Mouse (Mus musculus) gastrocnemius, adult 2 months (tissue): ENCODE data around the gene Adamtsl2. TPM values are rescaled to one million over a fixed set of nuclear protein-coding genes. Genes with fewer than 3 reads are reported as not detected.

Experiments used
- DNase-seq: peaks from one replicate; pipeline ENCODE4 v3.0.0; 2022
- H3K27ac ChIP-seq: fragments of 200-600 bp; 2 replicates; pipeline ENCODE4 v1.8.1; 2022; ENCODE audit warnings: mild to moderate bottlenecking
- H3K4me3 ChIP-seq: fragments of 200-600 bp; 2 replicates; pipeline ENCODE4 v1.8.1; 2022; ENCODE audit warnings: mild to moderate bottlenecking, moderate library complexity
- CTCF ChIP-seq: fragments of 200-600 bp; IDR thresholded peaks from 2 replicates; pipeline ENCODE4 v1.8.1; 2022; ENCODE audit warnings: antibody characterized with exemption, mild to moderate bottlenecking, moderate library complexity
- intact Hi-C: fragments of 180-260 bp; cut with DNase I; formaldehyde crosslinking; loops from one replicate; pipeline ENCODE4 v1.15.1; 2025
- total RNA-seq, 2 experiments: library from RNA; stranded (reverse); gene quantifications; 2 replicates each; pipeline ENCODE4 v1.2.3; 2021

Gene Adamtsl2
- total RNA-seq, 2 experiments from 2014 or later = 2.9 to 9.8 TPM

GRCm38 (mm10) chr2:27126496-27126895 lies 47.3 kb downstream of the Adamtsl2 start:
- no peak for TF ChIP-seq CTCF
- Histone ChIP-seq H3K4me3 (no peak overlapping the region), H3K27ac (no peak overlapping the region)
- DNase-seq = no peak
- intact Hi-C loops = loop anchor here (1.0 to 5.0 kb wide), 2 partner anchors 51 to 109 kb away; no protein-coding TSS in a partner anchor

- TF ChIP-seq CTCF = no peak
- no peak for DNase-seq
- intact Hi-C loops = loop anchor here (5.0 kb wide), 1 partner anchor 48 kb away; no protein-coding TSS in a partner anchor
Measured at GRCm38 (mm10) chr2:27128990-27129389, 49.8 kb downstream of the Adamtsl2 start.

GRCm38 (mm10) chr2:27135935-27136334 lies 56.8 kb downstream of the Adamtsl2 start:
- intact Hi-C loops = no loop called here
- no peak for DNase-seq
- Histone ChIP-seq H3K27ac (no peak overlapping the region), H3K4me3 (no peak overlapping the region)
- no peak for TF ChIP-seq CTCF

More at GRCm38 (mm10) chr2:27128990-27129389, 49.8 kb downstream of the Adamtsl2 start:
- H3K27ac ChIP-seq = no peak overlapping the region
- H3K4me3 ChIP-seq = no peak overlapping the region

- intact Hi-C loops = no loop called here
- no peak for TF ChIP-seq CTCF
- DNase-seq = no peak
Measured at GRCm38 (mm10) chr2:27136336-27136735, 57.2 kb downstream of the Adamtsl2 start.

GRCm38 (mm10) chr2:27136789-27137188 lies 57.6 kb downstream of the Adamtsl2 start:
- TF ChIP-seq CTCF = no peak
- Histone ChIP-seq H3K27ac (no peak overlapping the region), H3K4me3 (no peak overlapping the region)
- no peak for DNase-seq
- intact Hi-C loops = no loop called here

More at GRCm38 (mm10) chr2:27136336-27136735, 57.2 kb downstream of the Adamtsl2 start:
- Histone ChIP-seq H3K27ac (no peak overlapping the region), H3K4me3 (no peak overlapping the region)

- H3K4me3 ChIP-seq = no peak overlapping the region
- H3K27ac ChIP-seq = no peak overlapping the region
- intact Hi-C loops = no loop called here
- no peak for TF ChIP-seq CTCF
- no peak for DNase-seq
Measured at GRCm38 (mm10) chr2:27138356-27138755, 59.2 kb downstream of the Adamtsl2 start.

GRCm38 (mm10) chr2:27141950-27142693 lies 62.9 kb downstream of the Adamtsl2 start, which contains the start of gene Fam163b:
Fam163b (minus strand) TSS chr2:27142491.
- peak within 1 kb of the TSS; percentile 60 for H3K4me3 ChIP-seq
- peak; percentile 44 for DNase-seq
- TF ChIP-seq CTCF = no peak
- intact Hi-C loops = no loop called here
- H3K27ac ChIP-seq = no peak within 1 kb of the TSS

GRCm38 (mm10) chr2:27144957-27145356 lies 65.8 kb downstream of the Adamtsl2 start:
- DNase-seq = no peak
- Histone ChIP-seq H3K4me3 (no peak overlapping the region), H3K27ac (no peak overlapping the region)
- TF ChIP-seq CTCF = no peak
- intact Hi-C loops = no loop called here

GRCm38 (mm10) chr2:27146840-27147239 lies 67.7 kb downstream of the Adamtsl2 start:
- DNase-seq = no peak
- H3K4me3 ChIP-seq = no peak overlapping the region
- no peak overlapping the region for H3K27ac ChIP-seq
- intact Hi-C loops = no loop called here
- TF ChIP-seq CTCF = no peak

GRCm38 (mm10) chr2:27149457-27149856 lies 70.3 kb downstream of the Adamtsl2 start:
- intact Hi-C loops = no loop called here
- TF ChIP-seq CTCF = no peak
- Histone ChIP-seq H3K4me3 (no peak overlapping the region), H3K27ac (no peak overlapping the region)
- DNase-seq = no peak

GRCm38 (mm10) chr2:27154466-27155185 lies 75.4 kb downstream of the Adamtsl2 start:
- no peak overlapping the region for H3K4me3 ChIP-seq
- intact Hi-C loops = no loop called here
- TF ChIP-seq CTCF = no peak

GRCm38 (mm10) chr2:27156596-27156995 lies 77.4 kb downstream of the Adamtsl2 start:
- intact Hi-C loops = no loop called here
- no peak for TF ChIP-seq CTCF
- H3K4me3 ChIP-seq = no peak overlapping the region
- DNase-seq = no peak
- no peak overlapping the region for H3K27ac ChIP-seq

More at GRCm38 (mm10) chr2:27154466-27155185, 75.4 kb downstream of the Adamtsl2 start:
- DNase-seq = no peak
- no peak overlapping the region for H3K27ac ChIP-seq

Other genes with a start within 250 kb of the Adamtsl2 start
- gene Abo, start 214.4 kb upstream of the Adamtsl2 start, total RNA-seq = not detected
- gene Surf6, start 176.5 kb upstream of the Adamtsl2 start, total RNA-seq = 10 to 100 TPM; 13.0 to 13.1 TPM
- gene Med22, start 168.7 kb upstream of the Adamtsl2 start, total RNA-seq = 10 to 100 TPM; 15.4 to 19.0 TPM
- gene Rpl7a, start 168.6 kb upstream of the Adamtsl2 start, total RNA-seq = 100 to 1,000 TPM; 261 to 309 TPM
- gene Surf2, start 163.0 kb upstream of the Adamtsl2 start, total RNA-seq = 10 to 100 TPM; 12.4 to 16.1 TPM
- 10 to 100 TPM; 41.1 to 41.6 TPM for gene Surf1, start 162.8 kb upstream of the Adamtsl2 start, total RNA-seq
- gene Surf4, start 145.5 kb upstream of the Adamtsl2 start, total RNA-seq = 10 to 100 TPM; 69.0 to 75.6 TPM
- gene Stkld1, start 145.3 kb upstream of the Adamtsl2 start, total RNA-seq = not detected
- gene Rexo4, start 115.0 kb upstream of the Adamtsl2 start, total RNA-seq = 10 to 100 TPM; 16.0 to 19.1 TPM
- not detected for gene Adamts13, start 106.0 kb upstream of the Adamtsl2 start, total RNA-seq
- gene Cacfd1, start 69.5 kb upstream of the Adamtsl2 start, total RNA-seq = 10 to 100 TPM; 34.9 to 36.2 TPM
- not detected for gene Slc2a6, start 51.4 kb upstream of the Adamtsl2 start, total RNA-seq
- under 1 TPM in 1 of 2 experiments, not detected in 1; 0.36 TPM for gene Mymk, start 7.2 kb upstream of the Adamtsl2 start, total RNA-seq
- not detected for gene Fam163b, start 63.1 kb downstream of the Adamtsl2 start, total RNA-seq
- not detected for gene Dbh, start 85.9 kb downstream of the Adamtsl2 start, total RNA-seq
- 1 to 10 TPM in 1 of 2 experiments, under 1 TPM in 1; 0.84 to 1.2 TPM for gene Sardh, start 169.0 kb downstream of the Adamtsl2 start, total RNA-seq